Mouse (Mus musculus) heart, adult 11 months (tissue): ENCODE results near the gene Tiam1.

ENCODE experiments used
- DNase-seq: peaks from one replicate; pipeline ENCODE4 v3.0.0; 2022

The Tiam1 gene

DNA sequence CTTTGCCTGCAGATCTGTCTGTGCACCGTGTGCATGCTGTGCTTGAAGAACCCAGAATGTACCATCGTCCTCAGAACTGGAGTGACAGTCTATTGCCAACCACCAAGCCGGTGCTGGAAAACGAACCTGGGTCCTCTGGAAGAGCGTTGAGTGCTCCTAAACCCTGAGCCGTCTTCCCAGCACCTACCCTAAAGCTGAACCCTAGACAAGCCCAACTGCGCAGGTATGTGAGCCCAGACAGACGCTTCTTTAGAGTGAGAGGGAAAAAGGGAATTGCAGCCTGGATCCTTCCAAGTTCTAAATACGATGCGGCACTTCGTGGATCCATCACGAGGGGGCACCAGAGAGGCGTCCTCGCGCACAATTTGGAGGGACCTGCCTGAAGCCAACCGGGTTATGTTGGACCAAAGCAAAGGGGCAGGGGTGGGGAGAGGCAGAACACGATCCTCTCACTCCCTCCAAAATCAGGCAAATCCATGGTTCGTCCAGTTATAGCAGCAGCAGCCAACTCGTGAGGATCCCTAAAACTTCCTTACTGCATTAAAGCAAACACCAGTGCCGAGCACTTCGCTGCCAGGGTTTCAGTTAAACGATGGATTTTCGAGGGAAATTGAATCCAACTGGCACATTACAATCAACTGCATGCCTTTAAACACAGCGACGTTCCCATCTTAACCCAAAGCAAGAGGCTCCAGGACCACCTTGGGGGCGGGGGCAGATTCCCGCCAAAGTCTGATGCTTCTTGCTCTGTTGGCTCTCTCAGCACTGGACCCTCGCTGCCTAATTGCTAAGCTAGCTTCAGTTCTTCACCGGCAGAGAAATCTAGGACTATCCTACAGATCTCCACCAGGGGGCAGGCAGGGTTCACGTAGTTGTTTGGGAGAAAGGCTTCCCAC lies 369.7 kb downstream of the Tiam1 start:
- DNase-seq, result peak; percentile 96

DNA sequence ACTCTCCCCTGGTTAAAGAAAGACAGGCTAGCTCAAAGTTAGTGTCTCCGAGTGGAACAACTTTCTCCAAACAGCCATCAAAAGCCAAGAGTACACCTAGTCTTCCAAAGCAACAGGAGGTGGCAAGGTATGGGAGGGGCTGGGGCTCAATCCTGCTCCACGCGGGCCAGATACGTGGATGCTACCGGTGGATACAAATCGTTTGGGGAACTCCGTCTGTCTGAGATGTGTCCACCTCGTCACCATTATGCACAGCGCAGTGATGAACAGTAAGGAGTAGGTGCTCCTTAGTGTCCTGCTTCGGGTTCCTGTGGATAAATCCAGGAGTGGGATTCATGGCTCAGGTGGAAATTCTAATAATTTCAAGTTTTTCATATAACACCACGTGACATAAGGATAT lies 377.6 kb downstream of the Tiam1 start:
- DNase-seq, result peak; percentile 71

DNA sequence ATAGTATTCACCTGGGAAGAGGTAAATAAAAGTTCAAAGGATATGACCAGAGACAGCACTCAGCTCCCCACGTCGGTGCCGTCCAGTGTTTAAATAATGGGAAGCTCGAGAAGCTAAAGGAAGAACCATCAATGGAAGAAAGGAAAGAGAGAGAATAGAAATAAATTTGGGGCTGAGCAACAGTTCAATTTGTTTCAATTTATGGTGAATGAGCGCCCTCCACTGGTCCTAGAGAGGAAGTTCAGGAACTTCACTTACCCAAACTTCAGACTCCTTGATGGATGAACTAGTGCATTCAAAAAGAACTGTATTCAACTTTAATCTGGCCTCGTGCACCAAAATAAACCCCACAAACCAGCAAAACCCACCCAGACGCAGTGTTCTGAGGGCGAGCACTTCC lies 378.1 kb downstream of the Tiam1 start:
- DNase-seq, result peak; percentile 27

DNA sequence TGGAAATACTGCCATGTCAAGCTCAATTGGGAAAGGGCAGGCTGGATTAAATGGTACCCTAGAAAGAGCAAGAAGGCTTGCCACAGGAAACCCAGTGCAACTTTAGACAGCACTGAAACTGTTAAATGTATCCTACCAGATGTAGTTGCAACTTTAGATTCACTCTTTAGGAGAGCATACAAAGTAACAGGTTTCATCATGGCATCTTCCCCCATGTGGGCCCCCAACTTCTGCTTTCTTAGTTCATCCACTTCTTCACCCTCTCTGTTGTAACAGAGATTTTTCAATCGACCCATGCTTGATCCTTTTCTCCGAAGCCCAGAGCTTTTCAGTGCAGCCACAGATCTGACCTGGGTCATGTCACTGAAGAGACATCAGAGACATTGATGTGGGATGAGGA lies 379.8 kb downstream of the Tiam1 start:
- peak; percentile 13 for DNase-seq

DNA sequence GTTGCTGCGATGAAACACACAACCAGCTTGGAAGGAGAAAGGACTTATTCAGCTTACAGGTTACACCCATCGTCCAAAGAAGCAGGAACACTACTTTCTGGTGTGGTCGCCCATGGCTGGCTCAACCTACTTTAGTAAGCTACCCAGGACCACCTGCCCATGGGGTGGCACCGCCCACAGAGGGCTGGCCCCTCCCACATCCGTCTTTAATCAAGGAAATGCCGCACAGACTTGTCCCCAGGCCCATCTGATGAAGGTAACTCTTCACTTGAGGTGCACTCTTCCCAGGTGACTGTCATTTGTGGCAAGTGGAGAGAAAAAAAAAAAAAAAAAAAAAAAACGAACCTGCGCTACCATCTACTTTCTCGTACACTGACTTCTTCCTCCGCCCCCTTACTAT lies 381.0 kb downstream of the Tiam1 start:
- peak; percentile 78 for DNase-seq

DNA sequence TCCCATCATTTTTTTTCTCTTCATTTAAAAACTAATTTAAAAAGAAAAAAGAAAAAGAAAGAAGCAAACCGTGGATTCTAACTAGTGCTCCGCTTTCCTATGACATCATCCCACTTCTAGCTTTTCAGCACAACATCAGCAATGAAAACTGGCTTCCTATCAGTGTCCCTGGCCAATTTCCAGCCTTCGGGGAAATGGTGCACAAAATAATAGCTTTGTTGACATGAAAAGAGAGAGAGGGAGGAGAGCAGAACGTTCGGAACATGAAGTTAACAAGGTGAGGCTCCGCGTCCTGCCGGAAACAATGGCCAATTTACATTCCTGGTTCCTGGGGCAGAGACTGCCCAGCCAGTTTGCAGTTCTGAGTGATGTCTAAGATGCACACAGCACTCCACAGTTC lies 381.5 kb downstream of the Tiam1 start:
- peak; percentile 82 for DNase-seq

DNA sequence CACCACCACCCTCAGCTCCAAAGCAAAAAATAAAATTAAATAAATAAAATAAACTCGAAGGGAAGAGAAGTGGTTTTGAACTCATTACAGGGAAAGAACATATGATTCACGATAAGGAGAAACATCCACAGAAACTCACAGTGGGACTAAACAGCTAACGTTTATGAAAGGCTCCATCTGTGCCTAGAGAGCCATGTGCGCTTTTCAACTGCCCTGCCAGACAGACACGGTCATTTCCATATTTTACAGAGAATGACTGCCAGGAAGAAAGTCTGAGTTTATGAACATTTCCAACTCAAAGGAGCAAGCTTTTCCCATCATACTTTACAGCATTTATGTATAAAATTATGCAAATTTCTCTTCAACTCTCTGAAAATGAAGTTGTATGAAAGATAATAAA lies 386.2 kb downstream of the Tiam1 start:
- DNase-seq, result peak; percentile 1

DNA sequence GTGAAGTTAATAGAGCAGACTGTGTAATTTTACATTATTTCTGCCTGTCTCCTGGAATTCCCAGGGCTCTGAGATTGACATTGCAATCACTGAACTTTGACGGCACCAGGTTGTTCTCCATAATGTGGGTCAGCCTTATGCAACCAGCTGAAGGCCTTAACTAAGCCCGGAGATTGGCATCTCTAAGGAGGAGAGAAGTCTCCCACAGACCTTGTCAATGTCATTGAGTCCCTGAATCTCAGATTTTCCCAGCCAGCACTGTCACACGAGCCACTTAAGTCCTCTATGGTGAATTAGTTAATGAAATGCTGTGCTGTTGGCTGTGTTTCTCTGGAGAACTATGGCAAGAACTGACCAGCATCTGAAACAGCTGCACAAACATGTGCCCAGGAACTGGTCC lies 388.9 kb downstream of the Tiam1 start:
- DNase-seq, result peak; percentile 57

DNA sequence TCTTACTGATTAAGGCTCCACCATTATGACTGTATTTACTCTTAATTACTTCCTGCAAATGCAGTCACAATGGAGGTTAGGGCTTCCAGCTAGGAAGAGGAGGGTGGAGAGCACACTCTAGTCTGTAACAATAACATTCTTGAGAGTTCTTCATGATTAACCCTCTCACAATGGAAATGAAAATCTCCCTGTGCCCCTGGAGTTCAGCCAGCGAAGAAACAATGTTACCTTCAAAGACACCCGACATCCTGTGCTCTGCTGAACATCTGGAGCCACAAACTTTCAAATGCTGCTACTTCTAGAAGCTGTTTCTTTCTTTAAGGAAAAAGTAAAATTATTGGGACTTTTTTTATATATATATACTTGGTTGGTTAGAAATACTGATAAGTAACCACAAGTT lies 395.7 kb downstream of the Tiam1 start:
- DNase-seq, result peak; percentile 13

DNA sequence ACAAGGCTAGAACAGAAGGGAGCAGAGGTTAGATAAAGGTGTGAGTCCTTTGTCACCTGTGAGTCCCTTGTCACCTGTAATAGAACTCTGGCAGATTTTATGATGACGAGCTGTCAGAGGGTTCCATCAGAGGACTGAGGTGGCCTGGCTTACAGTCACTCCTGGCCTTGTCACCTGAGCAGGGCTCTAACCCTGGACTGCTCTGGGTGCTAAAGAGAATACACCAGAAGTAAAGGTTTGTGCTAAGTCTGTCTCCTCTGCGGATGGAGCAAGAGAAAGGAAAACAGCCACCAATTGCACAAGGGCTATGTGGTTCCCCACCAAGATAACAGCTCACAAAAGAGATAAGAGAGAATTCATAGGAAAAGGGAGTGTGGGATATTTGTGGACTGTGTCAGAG lies 404.0 kb downstream of the Tiam1 start:
- DNase-seq, result peak; percentile 42

DNA sequence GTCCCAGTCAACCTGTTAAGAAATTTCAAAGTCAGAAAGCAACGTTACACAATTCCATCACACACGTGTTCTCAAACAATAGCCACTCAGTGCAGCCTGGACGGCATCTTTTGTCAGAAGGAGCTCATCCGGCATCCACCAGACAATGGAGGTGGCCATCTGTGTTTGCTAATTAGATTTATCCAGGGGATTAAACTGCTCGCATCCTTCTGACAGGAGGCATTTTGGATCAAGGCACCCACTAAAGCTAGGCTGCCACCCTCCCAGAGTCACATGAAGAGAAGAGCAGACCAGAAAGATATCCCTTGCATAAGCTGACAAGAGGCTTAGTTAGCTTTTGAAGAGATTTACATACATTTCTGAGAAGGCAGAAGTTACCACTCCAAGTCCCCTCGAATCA lies 404.6 kb downstream of the Tiam1 start:
- DNase-seq, result peak; percentile 23
